Mouse (Mus musculus) neural tube, embryonic 12.5 days (tissue): ENCODE measurements around the gene Mettl24. TPM values are rescaled to one million over a fixed set of nuclear protein-coding genes. Genes with fewer than 3 reads are reported as not detected.
"Not testable (repeated sequence)": the region's sequence is repeated elsewhere in the genome, so short reads cannot be mapped to it uniquely, and the experiment has no call there.

Source experiments
- ATAC-seq: fragments of 200-750 bp; cut with Nextera tagmentation; 2 replicates; pipeline ENCODE4 v1.8.0; 2017; ENCODE audit warnings: low read depth, mild to moderate bottlenecking, moderate TSS enrichment, moderate library complexity; ENCODE audit not compliant: low FRiP score
- H3K27ac ChIP-seq: fragments of 300-500 bp; sonication (generic); 2 replicates; pipeline ENCODE4 v1.5.1; 2016
- H3K27me3 ChIP-seq: fragments of 300-500 bp; sonication (generic); replicated peaks from 2 replicates; pipeline ENCODE4 v1.6.1; 2016; ENCODE audit warnings: mild to moderate bottlenecking
- H3K36me3 ChIP-seq: fragments of 300-500 bp; sonication (generic); 2 replicates; pipeline ENCODE4 v1.6.1; 2016; ENCODE audit warnings: mild to moderate bottlenecking
- H3K4me1 ChIP-seq: fragments of 300-500 bp; sonication (generic); 2 replicates; pipeline ENCODE4 v1.6.1; 2016
- H3K4me2 ChIP-seq: fragments of 300-500 bp; sonication (generic); replicated peaks from 2 replicates; pipeline ENCODE4 v1.6.1; 2016; ENCODE audit warnings: mild to moderate bottlenecking
- H3K4me3 ChIP-seq: fragments of 300-500 bp; sonication (generic); 2 replicates; pipeline ENCODE4 v1.5.1; 2016
- H3K9ac ChIP-seq: fragments of 300-500 bp; sonication (generic); 2 replicates; pipeline ENCODE4 v1.6.1; 2016; ENCODE audit warnings: mild to moderate bottlenecking
- H3K9me3 ChIP-seq: fragments of 300-500 bp; sonication (generic); 2 replicates; pipeline ENCODE4 v1.6.1; 2016; ENCODE audit warnings: mild to moderate bottlenecking
- WGBS: fragments of 180-500 bp; shearing (Covaris S2); methylation state at CpG from one replicate; pipeline ENCODE4 v1.1.7; 2016; 5-methylcytosine and 5-hydroxymethylcytosine counted together
- polyA plus RNA-seq: library from polyadenylated mRNA; unstranded; fragments of >200 nt; fragmentation: Nextera tagmentation; extraction: Ambion mirVana; gene quantifications from 2 replicates; pipeline ENCODE4 v1.2.1, GENCODE M21; 2016

Mettl24 gene
- polyA plus RNA-seq, 1 experiment from 2014 or later = 0.98 TPM

- Histone ChIP-seq H3K9me3 (no peaks in the 10 kb centered on the region), H3K4me1 (no peaks in the 10 kb centered on the region), H3K27me3 (no peaks in the 10 kb centered on the region), H3K4me3 (no peak overlapping the region), H3K9ac (no peak overlapping the region), H3K27ac (no peak overlapping the region), H3K36me3 (no peaks in the 10 kb centered on the region), H3K4me2 (no peak overlapping the region)
- no peak for ATAC-seq
- WGBS = 75% methylated on average over 4 of the region's 4 CpGs
Observed at GRCm38 (mm10) chr10:40778472-40778871, 95.4 kb downstream of the Mettl24 start.

- H3K4me3 ChIP-seq = no peak overlapping the region
- 0 out of 2 replicates have a peak, but pooled peaks cover 4% of the 10 kb centered on the region for H3K9me3 ChIP-seq
- H3K27ac ChIP-seq = no peak overlapping the region
- H3K27me3 ChIP-seq = no peaks in the 10 kb centered on the region
- WGBS = 84% methylated on average over 3 of the region's 3 CpGs
- H3K4me1 ChIP-seq = no peaks in the 10 kb centered on the region
- no peak for ATAC-seq
- no peak overlapping the region for H3K4me2 ChIP-seq
- no peak overlapping the region for H3K9ac ChIP-seq
- H3K36me3 ChIP-seq = no peaks in the 10 kb centered on the region
Observed at GRCm38 (mm10) chr10:40790406-40790805, 107.3 kb downstream of the Mettl24 start.

- Histone ChIP-seq H3K27ac (no peak overlapping the region), H3K4me2 (no peak overlapping the region), H3K4me1 (no peaks in the 10 kb centered on the region), H3K9ac (no peak overlapping the region), H3K4me3 (no peak overlapping the region), H3K9me3 (0 out of 2 replicates have a peak, but pooled peaks cover 1% of the 10 kb centered on the region), H3K27me3 (no peaks in the 10 kb centered on the region), H3K36me3 (no peaks in the 10 kb centered on the region)
- no peak for ATAC-seq
- 83% methylated on average over 3 of the region's 3 CpGs for WGBS
Observed at GRCm38 (mm10) chr10:40792115-40792514, 109.0 kb downstream of the Mettl24 start.

- no peaks in the 10 kb centered on the region for H3K36me3 ChIP-seq
- H3K27me3 ChIP-seq = no peaks in the 10 kb centered on the region
- H3K4me1 ChIP-seq = no peaks in the 10 kb centered on the region
- no peak overlapping the region for H3K27ac ChIP-seq
- H3K4me2 ChIP-seq = no peak overlapping the region
- WGBS = 83% methylated on average over 1 of the region's 1 CpGs
- no peak for ATAC-seq
- no peak overlapping the region for H3K4me3 ChIP-seq
- no peaks in the 10 kb centered on the region for H3K9me3 ChIP-seq
- no peak overlapping the region for H3K9ac ChIP-seq
Observed at GRCm38 (mm10) chr10:40805221-40805620, 122.1 kb downstream of the Mettl24 start.

GRCm38 (mm10) chr10:40806221-40806620 is 123.1 kb downstream of the Mettl24 start:
- Histone ChIP-seq H3K9ac (no peak overlapping the region), H3K9me3 (no peaks in the 10 kb centered on the region), H3K4me1 (no peaks in the 10 kb centered on the region), H3K4me3 (no peak overlapping the region), H3K4me2 (no peak overlapping the region), H3K27me3 (no peaks in the 10 kb centered on the region), H3K27ac (no peak overlapping the region), H3K36me3 (no peaks in the 10 kb centered on the region)
- no peak for ATAC-seq
- 88% methylated on average over 4 of the region's 4 CpGs for WGBS

GRCm38 (mm10) chr10:40809411-40809910 is 126.4 kb downstream of the Mettl24 start:
- H3K36me3 ChIP-seq, H3K27me3 ChIP-seq, H3K9me3 ChIP-seq, H3K4me1 ChIP-seq, ATAC-seq, H3K27ac ChIP-seq, H3K4me2 ChIP-seq, H3K9ac ChIP-seq, H3K4me3 ChIP-seq: not testable (repeated sequence)
- 36% methylated on average over 5 of the region's 5 CpGs for WGBS

GRCm38 (mm10) chr10:40813627-40814026 is 130.5 kb downstream of the Mettl24 start:
- Histone ChIP-seq H3K9me3 (no peaks in the 10 kb centered on the region), H3K27me3 (no peaks in the 10 kb centered on the region), H3K4me2 (no peak overlapping the region), H3K36me3 (no peaks in the 10 kb centered on the region), H3K9ac (no peak overlapping the region), H3K27ac (no peak overlapping the region), H3K4me3 (no peak overlapping the region), H3K4me1 (no peaks in the 10 kb centered on the region)
- peak; percentile 21; the same call in 1 of the 2 replicates for ATAC-seq
- WGBS = 73% methylated on average over 4 of the region's 4 CpGs

- WGBS = 55% methylated on average over 6 of the region's 6 CpGs
- no peaks in the 10 kb centered on the region for H3K36me3 ChIP-seq
- no peak for ATAC-seq
Observed at GRCm38 (mm10) chr10:40816471-40816870, 133.4 kb downstream of the Mettl24 start.

GRCm38 (mm10) chr10:40825952-40826351 is 142.9 kb downstream of the Mettl24 start:
- WGBS = 77% methylated on average over 6 of the region's 6 CpGs
- ATAC-seq = no peak

More at GRCm38 (mm10) chr10:40816471-40816870, 133.4 kb downstream of the Mettl24 start:
- H3K9ac ChIP-seq = no peak overlapping the region
- H3K9me3 ChIP-seq = no peaks in the 10 kb centered on the region
- H3K4me2 ChIP-seq = no peak overlapping the region
- H3K4me1 ChIP-seq = no peaks in the 10 kb centered on the region
- H3K4me3 ChIP-seq = no peak overlapping the region
- H3K27ac ChIP-seq = no peak overlapping the region
- H3K27me3 ChIP-seq = no peaks in the 10 kb centered on the region

GRCm38 (mm10) chr10:40827706-40828105 is 144.6 kb downstream of the Mettl24 start:
- WGBS = 92% methylated on average over 4 of the region's 4 CpGs
- ATAC-seq = no peak
- no peak overlapping the region for H3K4me3 ChIP-seq
- no peak overlapping the region for H3K4me2 ChIP-seq
- H3K9me3 ChIP-seq = no peaks in the 10 kb centered on the region
- H3K36me3 ChIP-seq = peaks cover 11% of the 10 kb centered on the region
- no peaks in the 10 kb centered on the region for H3K27me3 ChIP-seq
- H3K4me1 ChIP-seq = no peaks in the 10 kb centered on the region
- no peak overlapping the region for H3K27ac ChIP-seq
- H3K9ac ChIP-seq = no peak overlapping the region

More at GRCm38 (mm10) chr10:40825952-40826351, 142.9 kb downstream of the Mettl24 start:
- Histone ChIP-seq H3K36me3 (peaks cover 3% of the 10 kb centered on the region; the same call in 1 of the 2 replicates), H3K4me2 (no peak overlapping the region), H3K9me3 (no peaks in the 10 kb centered on the region), H3K9ac (no peak overlapping the region), H3K27me3 (no peaks in the 10 kb centered on the region), H3K27ac (no peak overlapping the region), H3K4me3 (no peak overlapping the region), H3K4me1 (no peaks in the 10 kb centered on the region)

- Histone ChIP-seq H3K36me3 (peaks cover 25% of the 10 kb centered on the region), H3K4me1 (no peaks in the 10 kb centered on the region), H3K9ac (no peak overlapping the region), H3K4me3 (no peak overlapping the region), H3K27me3 (no peaks in the 10 kb centered on the region), H3K9me3 (no peaks in the 10 kb centered on the region), H3K27ac (no peak overlapping the region), H3K4me2 (no peak overlapping the region)
- no peak for ATAC-seq
- WGBS = 94% methylated on average over 3 of the region's 3 CpGs
Observed at GRCm38 (mm10) chr10:40830312-40830711, 147.2 kb downstream of the Mettl24 start.

- Histone ChIP-seq H3K4me3 (no peak overlapping the region), H3K27ac (no peak overlapping the region), H3K36me3 (peaks cover 29% of the 10 kb centered on the region), H3K4me2 (no peak overlapping the region), H3K9me3 (no peaks in the 10 kb centered on the region), H3K27me3 (no peaks in the 10 kb centered on the region), H3K4me1 (no peaks in the 10 kb centered on the region), H3K9ac (no peak overlapping the region)
- 94% methylated on average over 6 of the region's 7 CpGs for WGBS
- no peak for ATAC-seq
Observed at GRCm38 (mm10) chr10:40831267-40831666, 148.2 kb downstream of the Mettl24 start.

- peaks cover 38% of the 10 kb centered on the region for H3K36me3 ChIP-seq
Observed at GRCm38 (mm10) chr10:40840086-40840485, 157.0 kb downstream of the Mettl24 start.

More at GRCm38 (mm10) chr10:40840086-40840485, 157.0 kb downstream of the Mettl24 start:
- Histone ChIP-seq H3K4me3 (no peak overlapping the region), H3K27ac (no peak overlapping the region), H3K4me1 (no peaks in the 10 kb centered on the region), H3K9ac (no peak overlapping the region), H3K4me2 (no peak overlapping the region), H3K9me3 (no peaks in the 10 kb centered on the region), H3K27me3 (no peaks in the 10 kb centered on the region)
- ATAC-seq = no peak
- WGBS = 91% methylated on average over 5 of the region's 5 CpGs
